Mouse (Mus musculus): ENCODE data around the gene Kitl. TPM values are rescaled to one million over a fixed set of nuclear protein-coding genes. Genes with fewer than 3 reads are reported as not detected.

Gene Kitl
- polyA plus RNA-seq, 1 experiment from 2014 or later = 15.6 TPM

Small RNA genes lying within 50 kb of the gene (microRNA-seq; reads per million reads assigned to microRNA genes)
- not detected for gene Gm22918
- not detected for gene Gm25287

All from forebrain, embryonic 10.5 days (tissue).